Mouse (Mus musculus): ENCODE data around the gene Ncoa6.

DNA sequence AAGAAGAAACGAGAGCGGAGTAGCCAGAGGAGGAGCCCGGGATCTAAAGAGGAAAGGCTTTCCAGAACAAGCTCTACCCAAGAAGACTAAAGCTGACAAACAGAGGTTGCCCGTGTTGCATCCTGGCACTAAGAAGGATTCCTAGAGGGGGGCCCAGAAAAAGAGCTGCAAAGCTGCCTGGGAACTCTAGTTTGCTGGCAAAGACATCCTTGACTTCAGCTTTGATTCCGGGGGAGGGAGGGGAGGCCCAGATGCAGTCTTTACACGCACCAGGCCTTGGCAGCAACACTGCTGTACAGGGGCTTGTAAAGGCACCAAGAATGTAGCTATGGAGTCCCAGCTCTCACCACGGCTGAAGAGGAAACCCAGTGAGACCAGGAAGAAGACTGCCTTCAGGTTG is 20.1 kb downstream of the Ncoa6 start:
- no peak for TF ChIP-seq CTCF (conservative IDR thresholded peaks at IDR 0.05; ENCODE audit: low read length)
- no peak for TF ChIP-seq POU5F1 (IDR thresholded peaks at IDR 0.05; ENCODE audit: borderline replicate concordance, low read length)

Measured in E14TG2a.4 (cell line).